Mouse (Mus musculus): ENCODE measurements around the gene Supv3l1. TPM values are rescaled to one million over a fixed set of nuclear protein-coding genes. Genes with fewer than 3 reads are reported as not detected.

The Supv3l1 gene
- polyA plus RNA-seq, 1 experiment = 28.8 TPM

DNA sequence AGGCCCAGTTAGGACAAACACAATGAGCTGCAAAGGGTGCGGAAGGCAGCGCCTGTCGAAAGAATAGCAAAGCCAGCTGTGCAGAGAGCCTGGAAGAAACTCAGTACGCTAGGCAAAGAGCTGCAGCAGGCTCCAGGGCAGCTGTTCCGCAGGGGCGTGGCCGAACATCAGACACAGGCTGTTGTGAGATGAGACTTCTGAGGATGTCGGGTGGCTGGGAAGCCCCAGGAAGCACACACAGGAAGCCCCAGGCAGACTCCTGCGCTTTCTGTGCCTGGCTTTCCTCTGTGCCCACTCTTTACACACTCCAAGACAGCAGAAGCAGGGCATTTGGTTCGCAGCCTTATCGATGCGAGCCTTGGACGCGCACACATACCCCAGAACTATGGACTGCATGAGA, 44.6 kb downstream of the Supv3l1 start:
- no peak for TF ChIP-seq CTCF (IDR thresholded peaks at IDR 0.05; ENCODE audit: control insufficient read depth, insufficient read depth, low read length)
- TF ChIP-seq POLR2A (IDR thresholded peaks at IDR 0.05; ENCODE audit: borderline replicate concordance, control insufficient read depth, low read depth, low read length) = no peak
- WGBS = 60% methylated on average over 14 of the region's 14 CpGs
- H3K4me3 ChIP-seq (replicated peaks; ENCODE audit: control insufficient read depth, low read depth, low read length) = no peak overlapping the region

DNA sequence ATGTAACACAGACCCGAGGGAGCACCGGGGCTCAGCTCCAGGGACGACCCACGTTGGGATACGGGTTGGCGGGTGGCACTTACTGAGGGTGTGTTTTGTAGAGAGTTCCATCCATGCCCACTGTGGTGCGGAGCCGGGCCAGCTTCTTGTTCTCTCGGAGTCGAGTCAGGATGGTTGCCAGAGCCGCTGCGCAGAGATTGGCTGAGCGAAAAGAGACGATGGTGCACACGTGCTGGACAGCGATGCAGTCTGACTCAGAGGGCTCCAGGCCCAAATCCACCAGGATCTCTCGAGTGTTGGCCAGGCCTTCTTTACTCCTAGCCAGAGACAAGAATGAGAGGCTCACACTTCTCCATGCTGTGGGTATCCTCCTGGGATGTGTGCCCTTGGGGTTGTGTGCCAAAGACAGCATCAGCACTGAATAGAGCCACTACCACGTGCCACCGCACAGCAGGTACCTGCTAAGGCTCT, 47.9 kb downstream of the Supv3l1 start:
- 88% methylated on average over 19 of the region's 19 CpGs for WGBS
- H3K27ac ChIP-seq (ENCODE audit: control insufficient read depth, insufficient read depth, low read depth, low read length, poor library complexity) = no peak overlapping the region

More for the DNA sequence above, 44.6 kb downstream of the Supv3l1 start:
- H3K27ac ChIP-seq (ENCODE audit: control insufficient read depth, insufficient read depth, low read depth, low read length, poor library complexity) = no peak overlapping the region
- no peaks in the 10 kb centered on the region for H3K4me1 ChIP-seq (ENCODE audit: control insufficient read depth, insufficient read depth, low read length)

DNA sequence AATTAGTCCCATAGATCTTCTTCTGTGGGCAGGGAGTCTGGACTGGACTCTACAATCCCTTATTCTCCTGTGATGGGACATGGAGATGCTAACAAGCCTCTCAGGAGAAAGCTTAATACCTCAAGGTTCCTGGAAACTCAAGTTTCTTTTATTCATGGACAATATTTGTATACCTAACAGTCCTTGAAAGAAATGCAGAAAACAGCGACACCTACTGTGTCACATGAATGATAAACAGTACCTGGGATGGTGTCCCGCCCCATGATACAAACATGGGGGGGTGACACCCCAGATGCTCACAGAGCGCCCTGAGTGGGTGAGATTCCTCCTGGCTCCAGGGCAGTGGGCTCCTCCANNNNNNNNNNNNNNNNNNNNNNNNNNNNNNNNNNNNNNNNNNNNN, 66.5 kb downstream of the Supv3l1 start:
- H3K4me1 ChIP-seq (ENCODE audit: control insufficient read depth, insufficient read depth, low read length) = no peaks in the 10 kb centered on the region; the same call in 1 of the 2 replicates
- WGBS = 72% methylated on average over 3 of the region's 3 CpGs
- H3K4me3 ChIP-seq (replicated peaks; ENCODE audit: control insufficient read depth, low read depth, low read length) = no peak overlapping the region
- H3K27ac ChIP-seq (ENCODE audit: control insufficient read depth, insufficient read depth, low read depth, low read length, poor library complexity) = no peak overlapping the region
- TF ChIP-seq CTCF (IDR thresholded peaks at IDR 0.05; ENCODE audit: control insufficient read depth, insufficient read depth, low read length) (no peak), POLR2A (IDR thresholded peaks at IDR 0.05; ENCODE audit: borderline replicate concordance, control insufficient read depth, low read depth, low read length) (no peak)

More for the DNA sequence above, 47.9 kb downstream of the Supv3l1 start:
- TF ChIP-seq CTCF (IDR thresholded peaks at IDR 0.05; ENCODE audit: control insufficient read depth, insufficient read depth, low read length) (no peak), POLR2A (IDR thresholded peaks at IDR 0.05; ENCODE audit: borderline replicate concordance, control insufficient read depth, low read depth, low read length) (no peak)
- H3K4me1 ChIP-seq (ENCODE audit: control insufficient read depth, insufficient read depth, low read length) = no peaks in the 10 kb centered on the region
- H3K4me3 ChIP-seq (replicated peaks; ENCODE audit: control insufficient read depth, low read depth, low read length) = no peak overlapping the region

DNA sequence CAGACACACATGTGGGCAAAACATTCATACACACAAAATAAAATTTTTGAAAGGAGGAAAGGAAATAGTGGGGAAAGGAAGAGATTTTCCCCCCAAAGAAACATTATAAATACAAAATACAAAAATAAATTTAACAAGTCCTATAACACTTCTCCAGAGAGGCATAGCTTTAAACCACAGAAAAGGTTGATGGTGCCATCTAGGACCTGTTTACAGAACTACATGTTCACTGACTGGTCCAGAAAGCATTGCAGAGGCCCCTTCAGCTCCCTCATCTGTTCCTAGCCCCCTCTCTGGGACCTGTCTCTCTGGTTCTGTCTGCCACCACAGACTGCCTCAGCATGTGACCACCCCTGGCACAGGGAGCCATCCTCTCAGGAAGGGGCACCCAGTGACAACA, 68.6 kb downstream of the Supv3l1 start:
- no peak overlapping the region for H3K4me3 ChIP-seq (replicated peaks; ENCODE audit: control insufficient read depth, low read depth, low read length)
- no peak overlapping the region for H3K27ac ChIP-seq (ENCODE audit: control insufficient read depth, insufficient read depth, low read depth, low read length, poor library complexity)
- TF ChIP-seq POLR2A (IDR thresholded peaks at IDR 0.05; ENCODE audit: borderline replicate concordance, control insufficient read depth, low read depth, low read length) = no peak
- no peak for TF ChIP-seq CTCF (IDR thresholded peaks at IDR 0.05; ENCODE audit: control insufficient read depth, insufficient read depth, low read length)
- no peaks in the 10 kb centered on the region; the same call in 1 of the 2 replicates for H3K4me1 ChIP-seq (ENCODE audit: control insufficient read depth, insufficient read depth, low read length)

DNA sequence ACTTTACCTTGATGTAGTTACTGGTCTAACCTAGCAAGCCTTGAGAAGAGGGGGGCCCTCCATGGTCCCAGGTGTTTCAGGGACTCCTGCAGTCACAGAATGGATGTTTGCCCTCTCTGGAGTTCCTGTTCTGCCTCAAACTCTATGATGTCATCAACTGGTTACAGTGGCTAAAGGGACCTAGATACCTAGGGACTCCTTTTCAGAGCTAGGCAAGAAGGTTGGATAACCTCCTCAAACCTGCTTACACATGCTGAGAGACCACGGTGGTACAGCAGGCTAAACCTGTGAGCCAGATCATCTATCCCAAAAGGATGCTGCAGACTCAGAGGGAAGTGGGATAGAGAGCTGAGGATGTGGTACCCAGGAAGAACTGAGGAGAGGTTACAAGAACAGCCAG, 69.7 kb downstream of the Supv3l1 start, which contains the start of gene Hk1:
Gene Hk1 (minus strand): TSS at position 101 of the 400 bp plus-strand sequence.
- WGBS = 78% methylated on average over 1 of the region's 1 CpGs
- TF ChIP-seq POLR2A (IDR thresholded peaks at IDR 0.05; ENCODE audit: borderline replicate concordance, control insufficient read depth, low read depth, low read length) = no peak
- TF ChIP-seq CTCF (IDR thresholded peaks at IDR 0.05; ENCODE audit: control insufficient read depth, insufficient read depth, low read length) = no peak
- H3K4me3 ChIP-seq (replicated peaks; ENCODE audit: control insufficient read depth, low read depth, low read length) = no peak within 1 kb of the TSS
- H3K4me1 ChIP-seq (ENCODE audit: control insufficient read depth, insufficient read depth, low read length) = no peaks in the 10 kb centered on the region
- no peak within 1 kb of the TSS for H3K27ac ChIP-seq (ENCODE audit: control insufficient read depth, insufficient read depth, low read depth, low read length, poor library complexity)

Other genes starting within 250 kb of the Supv3l1 start
- gene Tspan15, start 218.5 kb downstream of the Supv3l1 start, polyA plus RNA-seq (2011; ENCODE audit: insufficient read depth, insufficient read length, low replicate concordance, missing spikeins) = 2.7 and 5.3 TPM in 2 replicates
- not detected in 2 replicates for gene Tacr2, start 197.3 kb downstream of the Supv3l1 start, polyA plus RNA-seq (2011; ENCODE audit: insufficient read depth, insufficient read length, low replicate concordance, missing spikeins)
- gene Hk1, start 69.8 kb downstream of the Supv3l1 start, polyA plus RNA-seq (2011; ENCODE audit: insufficient read depth, insufficient read length, low replicate concordance, missing spikeins) = 55.8 and 93.6 TPM in 2 replicates
- gene Hkdc1, start 27.2 kb downstream of the Supv3l1 start, polyA plus RNA-seq (2011; ENCODE audit: insufficient read depth, insufficient read length, low replicate concordance, missing spikeins) = not detected in 2 replicates
- not detected in 2 replicates for gene 4930507D05Rik, start 249 bp downstream of the Supv3l1 start, polyA plus RNA-seq (2011; ENCODE audit: insufficient read depth, insufficient read length, low replicate concordance, missing spikeins)
- 13.6 and 26.5 TPM in 2 replicates for gene Vps26a, start 37.1 kb upstream of the Supv3l1 start, polyA plus RNA-seq (2011; ENCODE audit: insufficient read depth, insufficient read length, low replicate concordance, missing spikeins)
- gene Srgn, start 77.7 kb upstream of the Supv3l1 start, polyA plus RNA-seq (2011; ENCODE audit: insufficient read depth, insufficient read length, low replicate concordance, missing spikeins) = 68.7 and 72.9 TPM in 2 replicates
- 6.1 TPM in 2 replicates for gene Kif1bp, start 128.7 kb upstream of the Supv3l1 start, polyA plus RNA-seq (2011; ENCODE audit: insufficient read depth, insufficient read length, low replicate concordance, missing spikeins)
- gene Ddx21, start 152.5 kb upstream of the Supv3l1 start, polyA plus RNA-seq (2011; ENCODE audit: insufficient read depth, insufficient read length, low replicate concordance, missing spikeins) = 22.0 and 36.6 TPM in 2 replicates
- 29.3 and 48.0 TPM in 2 replicates for gene Ddx50, start 201.5 kb upstream of the Supv3l1 start, polyA plus RNA-seq (2011; ENCODE audit: insufficient read depth, insufficient read length, low replicate concordance, missing spikeins)

All from bone marrow, adult 2 months (tissue).